18 mouse cellular contexts compared by ENCODE assay signal in the genomic region with DNA sequence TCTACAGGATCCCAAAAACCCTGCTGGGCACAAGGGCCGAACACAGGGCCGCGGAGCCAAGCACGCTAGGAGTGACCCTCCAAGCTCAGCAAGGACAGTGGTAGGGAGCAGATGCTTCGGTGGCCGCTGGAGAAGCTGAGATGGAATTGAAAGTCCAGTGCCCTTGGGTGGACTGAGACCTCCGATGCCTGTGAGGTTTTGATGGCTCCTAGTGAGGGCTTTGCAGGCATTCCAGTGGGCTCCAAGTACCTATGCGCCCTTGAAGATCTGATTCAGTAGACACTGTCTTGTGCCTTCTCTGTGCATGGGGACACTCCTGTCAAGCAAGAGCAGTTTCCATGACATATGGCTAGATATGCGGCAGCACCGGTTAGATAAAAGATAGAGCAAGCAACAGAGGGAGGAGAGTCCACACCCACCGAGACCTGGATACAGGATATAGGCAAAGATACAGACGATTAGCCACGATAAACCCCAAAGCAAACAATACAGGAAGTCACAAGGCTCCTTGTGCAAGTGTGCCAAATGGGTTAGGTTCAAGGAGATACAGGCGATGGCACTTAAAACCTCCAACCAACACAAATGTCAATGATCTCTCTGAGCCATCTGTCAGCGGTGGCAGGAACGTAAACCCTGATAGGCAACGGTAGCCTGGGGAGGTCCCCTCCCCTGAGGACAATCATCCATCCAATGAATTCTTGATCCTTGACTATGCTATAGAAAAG. TPM values are rescaled to one million over a fixed set of nuclear protein-coding genes. Genes with fewer than 3 reads are reported as not detected.
A peak's percentile ranks its signal among the peaks of the same experiment; 100 is the strongest.
DNase-seq lines count a peak whose midpoint lies in the region; ATAC-seq and TF ChIP-seq lines count a peak whose summit lies in the region.
"Had no signal": no experiment of that assay in that cellular context is flagged by ENCODE, and none has a peak within 500 bp of the region (broad histone marks: within the 10 kb centered on the region; RNA-seq: fewer than 3 reads in every experiment).

No protein-coding gene starts in this region.

- 39% methylated on average over 17 of the region's 17 CpGs for WGBS in liver, embryonic 15.5 days (ENCODE audit: insufficient replicate concordance)
- WGBS in lung, adult 2 months: 72% methylated on average over 17 of the region's 17 CpGs
- whole genome bisulfite sequencing in forebrain, embryonic 10.5 days: 92% methylated on average over 17 of the region's 17 CpGs

- H3K27ac ChIP-seq in liver, embryonic 15.5 days (replicated peaks): peak overlapping the region; percentile 91
- no peak overlapping the region for H3K27ac ChIP-seq in forebrain, embryonic 10.5 days
- H3K27ac ChIP-seq: heart, embryonic 10.5 days; lung, embryonic 15.5 days had no signal

- H3K27me3 ChIP-seq in G1E (ENCODE audit: insufficient read depth, low read length): no peaks in the 10 kb centered on the region
- no peaks in the 10 kb centered on the region for H3K27me3 ChIP-seq in liver, embryonic 15.5 days
- H3K27me3 ChIP-seq in forebrain, embryonic 10.5 days (ENCODE audit: poor library complexity, severe bottlenecking): no peaks in the 10 kb centered on the region
- H3K27me3 ChIP-seq: lung, embryonic 15.5 days had no signal

- H3K36me3 ChIP-seq in G1E (replicated peaks): no peaks in the 10 kb centered on the region
- H3K36me3 ChIP-seq in liver, embryonic 15.5 days (replicated peaks): no peaks in the 10 kb centered on the region; the same call in 1 of the 2 replicates
- H3K36me3 ChIP-seq in forebrain, embryonic 10.5 days (replicated peaks): no peaks in the 10 kb centered on the region
- H3K36me3 ChIP-seq: heart, embryonic 10.5 days; lung, embryonic 15.5 days had no signal

- H3K4me3 ChIP-seq in G1E (ENCODE audit: low read depth, low read length): peak overlapping the region; percentile 55; the same call in 1 of the 2 replicates
- no peak overlapping the region for H3K4me3 ChIP-seq in liver, embryonic 15.5 days (replicated peaks)
- no peak overlapping the region for H3K4me3 ChIP-seq in lung, adult 2 months (replicated peaks; ENCODE audit: extremely low read depth, low read depth, low read length)
- H3K4me3 ChIP-seq in forebrain, embryonic 10.5 days: no peak overlapping the region
- H3K4me3 ChIP-seq: heart, embryonic 10.5 days; lung, embryonic 15.5 days had no signal

- peak overlapping the region; percentile 19; the same call in 1 of the 2 replicates for H3K9ac ChIP-seq in liver, embryonic 15.5 days
- H3K9ac ChIP-seq: lung, embryonic 15.5 days had no signal

- H3K4me2 ChIP-seq in liver, embryonic 15.5 days: peak overlapping the region; percentile 53
- H3K4me2 ChIP-seq: lung, embryonic 15.5 days had no signal

- ATAC-seq in G1E (ENCODE audit: extremely low read depth, insufficient number of reproducible peaks, low FRiP score, poor library complexity, severe bottlenecking): peak; percentile 95
- ATAC-seq in erythroid progenitor cell, adult 5-6 weeks (replicated peaks; ENCODE audit: low FRiP score, poor library complexity, severe bottlenecking): peak; percentile 84
- ATAC-seq in liver, embryonic 15.5 days (ENCODE audit: insufficient read depth): peak; percentile 90

- DNase-seq in 416B (ENCODE audit: low read depth) (peak; percentile 32), G1E (ENCODE audit: low spot score) (peak; percentile 62)
- DNase-seq in lung, adult 2 months: no peak
- no peak for DNase-seq in thymus, postnatal 0 days (ENCODE audit: low spot score)
- DNase-seq in forebrain, embryonic 10.5 days (ENCODE audit: extremely low spot score, low spot score): no peak
- DNase-seq: cerebellum, adult 9-10 months; gastrocnemius, postnatal 25 days; heart, postnatal 36 days; kidney, adult 2 months; kidney, postnatal 36 days; retina, postnatal 1 day had no signal

- no peak for TF ChIP-seq CTCF in G1E (IDR thresholded peaks at IDR 0.05; ENCODE audit: low read depth, low read length)
- TF ChIP-seq CTCF in lung, adult 2 months (IDR thresholded peaks at IDR 0.05; ENCODE audit: insufficient read depth, low read length): no peak

- peaks cover 55% of the 10 kb centered on the region for H3K4me1 ChIP-seq in G1E (ENCODE audit: insufficient read depth, low read depth, low read length)
- peaks cover 43% of the 10 kb centered on the region for H3K4me1 ChIP-seq in liver, embryonic 15.5 days (replicated peaks)
- no peaks in the 10 kb centered on the region for H3K4me1 ChIP-seq in lung, adult 2 months (ENCODE audit: control insufficient read depth, insufficient read depth, low read length)
- no peaks in the 10 kb centered on the region for H3K4me1 ChIP-seq in forebrain, embryonic 10.5 days

- H3K9me3 ChIP-seq in G1E (replicated peaks): no peaks in the 10 kb centered on the region
- no peaks in the 10 kb centered on the region for H3K9me3 ChIP-seq in liver, embryonic 15.5 days (replicated peaks)
- peaks cover 6% of the 10 kb centered on the region; the same call in 1 of the 2 replicates for H3K9me3 ChIP-seq in forebrain, embryonic 10.5 days
- H3K9me3 ChIP-seq: heart, embryonic 10.5 days; lung, embryonic 15.5 days had no signal

- TF ChIP-seq POLR2A in lung, adult 2 months (IDR thresholded peaks at IDR 0.05; ENCODE audit: borderline replicate concordance, extremely low read depth, low read depth, low read length): no peak

RNA-seq across cellular contexts. Expression of gene Prpsap1, which starts 12.3 kb away (rescaled TPM):
- total RNA-seq in G1E (2014; fragmentation: Nextera tagmentation) (53.7 and 56.6 TPM in 2 replicates), G1E (2017) (33.3 and 42.2 TPM in 2 replicates)
- polyA plus RNA-seq in G1E (2012): 53.9 and 69.4 TPM in 2 replicates
- 10.8 and 15.9 TPM in 2 replicates for total RNA-seq in erythroid progenitor cell, adult 5-6 weeks (2015; ENCODE audit: low replicate concordance)
- total RNA-seq in erythroid progenitor cell, adult 5-6 weeks (2017; ENCODE audit: low replicate concordance): 9.5 and 12.0 TPM in 2 replicates
- polyA plus RNA-seq in liver, embryonic 15.5 days (2015; fragmentation: Nextera tagmentation; extraction: Ambion mirVana): 45.1 and 49.0 TPM in 2 replicates
- polyA plus RNA-seq in lung, adult 2 months (2012; rRNA removed): 82.4 and 92.0 TPM in 2 replicates
- 90.9 and 96.6 TPM in 2 replicates for polyA plus RNA-seq in thymus, postnatal 0 days (2015; fragmentation: Nextera tagmentation; extraction: Ambion mirVana)
- polyA plus RNA-seq in forebrain, embryonic 10.5 days (2016; fragmentation: Nextera tagmentation; extraction: Ambion mirVana): 200 and 209 TPM in 2 replicates

RNA-seq across cellular contexts. Expression of gene Sphk1, which starts 24.4 kb away (rescaled TPM):
- total RNA-seq in G1E (2014; fragmentation: Nextera tagmentation) (1.5 and 2.3 TPM in 2 replicates), G1E (2017) (22.1 and 30.6 TPM in 2 replicates)
- 16.7 and 17.1 TPM in 2 replicates for polyA plus RNA-seq in G1E (2012)
- 34.0 and 39.3 TPM in 2 replicates for total RNA-seq in erythroid progenitor cell, adult 5-6 weeks (2015; ENCODE audit: low replicate concordance)
- total RNA-seq in erythroid progenitor cell, adult 5-6 weeks (2017; ENCODE audit: low replicate concordance): 65.2 and 96.7 TPM in 2 replicates
- polyA plus RNA-seq in liver, embryonic 15.5 days (2015; fragmentation: Nextera tagmentation; extraction: Ambion mirVana): 28.8 and 32.7 TPM in 2 replicates
- polyA plus RNA-seq in lung, adult 2 months (2012; rRNA removed): 41.8 and 45.8 TPM in 2 replicates
- 13.7 and 14.8 TPM in 2 replicates for polyA plus RNA-seq in thymus, postnatal 0 days (2015; fragmentation: Nextera tagmentation; extraction: Ambion mirVana)
- polyA plus RNA-seq in forebrain, embryonic 10.5 days (2016; fragmentation: Nextera tagmentation; extraction: Ambion mirVana): 4.0 and 4.6 TPM in 2 replicates

RNA-seq across cellular contexts. Expression of gene Qrich2, which starts 40.3 kb away (rescaled TPM):
- total RNA-seq in G1E (2014; fragmentation: Nextera tagmentation): not detected in 2 replicates
- 0.05 and 0.06 TPM in 2 replicates for total RNA-seq in G1E (2017)
- polyA plus RNA-seq in G1E (2012): 0.07 and 0.16 TPM in 2 replicates
- not detected in 2 replicates for total RNA-seq in erythroid progenitor cell, adult 5-6 weeks (2015; ENCODE audit: low replicate concordance)
- total RNA-seq in erythroid progenitor cell, adult 5-6 weeks (2017; ENCODE audit: low replicate concordance): not detected in 2 replicates
- polyA plus RNA-seq in liver, embryonic 15.5 days (2015; fragmentation: Nextera tagmentation; extraction: Ambion mirVana): not detected in 2 replicates
- 0.11 and 0.18 TPM in 2 replicates for polyA plus RNA-seq in lung, adult 2 months (2012; rRNA removed)
- 0.05 and 0.35 TPM in 2 replicates for polyA plus RNA-seq in thymus, postnatal 0 days (2015; fragmentation: Nextera tagmentation; extraction: Ambion mirVana)
- 0.16 and 0.24 TPM in 2 replicates for polyA plus RNA-seq in forebrain, embryonic 10.5 days (2016; fragmentation: Nextera tagmentation; extraction: Ambion mirVana)
- total RNA-seq: gastrocnemius, postnatal 25 days; layer of hippocampus, postnatal 25 days; left cerebral cortex, postnatal 36 days had no signal
- polyA plus RNA-seq: lung, embryonic 15.5 days; neural tube, embryonic 14.5 days had no signal

Comparison
In these comparisons a context has a peak if more than half of its experiments do, and no peak if none do; other contexts are left out.
1. DNase-seq: peak in 416B (single experiment) and G1E (single experiment); none in lung, adult 2 months (single experiment), thymus, postnatal 0 days (single experiment) and forebrain, embryonic 10.5 days (single experiment).
2. Peak in every context shown above with its lines, with median percentiles within 50 percentile points of each other: ATAC-seq.